Mouse (Mus musculus): ENCODE measurements around the gene Olfr1387. TPM values are rescaled to one million over a fixed set of nuclear protein-coding genes. Genes with fewer than 3 reads are reported as not detected.
A peak's percentile ranks its signal among the peaks of the same experiment; 100 is the strongest.
"Not testable (repeated sequence)": the region's sequence is repeated elsewhere in the genome, so short reads cannot be mapped to it uniquely, and the experiment has no call there.

Gene Olfr1387
- not detected in 2 replicates for total RNA-seq (2014; rRNA removed)
- not detected in 2 replicates for polyA plus RNA-seq (2015; fragmentation: Nextera tagmentation; extraction: Ambion mirVana)

GRCm38 (mm10) chr11:49455043-49455442, at the start of gene Olfr1387:
Gene Olfr1387, plus strand, starts transcription at chr11:49455343.
- ATAC-seq (no peak), DNase-seq (ENCODE audit: low spot score) (no peak)
- H3K4me1 ChIP-seq (ENCODE audit: insufficient read depth, low read length): no peaks in the 10 kb centered on the region
- no peak within 1 kb of the TSS for H3K4me2 ChIP-seq (ENCODE audit: low read depth, low read length)
- H3K4me3 ChIP-seq (ENCODE audit: low read length): no peak within 1 kb of the TSS
- no peak within 1 kb of the TSS for H3K9ac ChIP-seq (replicated peaks; ENCODE audit: low read length)
- H3K9me3 ChIP-seq (ENCODE audit: low read length): no peaks in the 10 kb centered on the region
- WGBS: 68% methylated on average over 1 of the region's 1 CpGs
- H3K36me3 ChIP-seq (ENCODE audit: insufficient read depth, low read length): no peaks in the 10 kb centered on the region
- TF ChIP-seq CTCF (IDR thresholded peaks at IDR 0.05; ENCODE audit: low read depth): no peak
- no peaks in the 10 kb centered on the region for H3K27me3 ChIP-seq (ENCODE audit: insufficient read depth, low read length)
- no peak within 1 kb of the TSS for H3K27ac ChIP-seq

GRCm38 (mm10) chr11:49406784-49407183, 48.4 kb upstream of the Olfr1387 start:
- ATAC-seq: no peak
- H3K9ac ChIP-seq (replicated peaks; ENCODE audit: low read length): no peak overlapping the region
- no peaks in the 10 kb centered on the region for H3K9me3 ChIP-seq (ENCODE audit: low read length)
- no peaks in the 10 kb centered on the region for H3K4me1 ChIP-seq (ENCODE audit: insufficient read depth, low read length)
- no peak for TF ChIP-seq CTCF (IDR thresholded peaks at IDR 0.05; ENCODE audit: low read depth)
- H3K27me3 ChIP-seq (ENCODE audit: insufficient read depth, low read length): no peaks in the 10 kb centered on the region
- no peaks in the 10 kb centered on the region for H3K36me3 ChIP-seq (ENCODE audit: insufficient read depth, low read length)
- 78% methylated on average over 3 of the region's 3 CpGs for WGBS
- DNase-seq (ENCODE audit: low spot score): no peak
- H3K27ac ChIP-seq: no peak overlapping the region
- H3K4me3 ChIP-seq (ENCODE audit: low read length): no peak overlapping the region
- H3K4me2 ChIP-seq (ENCODE audit: low read depth, low read length): no peak overlapping the region

- Histone ChIP-seq H3K4me1 (ENCODE audit: insufficient read depth, low read length) (no peaks in the 10 kb centered on the region), H3K9me3 (ENCODE audit: low read length) (no peaks in the 10 kb centered on the region), H3K4me2 (ENCODE audit: low read depth, low read length) (no peak overlapping the region), H3K4me3 (ENCODE audit: low read length) (no peak overlapping the region), H3K27ac (no peak overlapping the region), H3K27me3 (ENCODE audit: insufficient read depth, low read length) (no peaks in the 10 kb centered on the region), H3K36me3 (ENCODE audit: insufficient read depth, low read length) (no peaks in the 10 kb centered on the region), H3K9ac (replicated peaks; ENCODE audit: low read length) (no peak overlapping the region)
- WGBS: 38% methylated on average over 1 of the region's 1 CpGs
- ATAC-seq (no peak), DNase-seq (ENCODE audit: low spot score) (peak; percentile 54)
- TF ChIP-seq CTCF (IDR thresholded peaks at IDR 0.05; ENCODE audit: low read depth): peak; percentile 31; the same call in 1 of the 2 replicates
Observed at GRCm38 (mm10) chr11:49410540-49410939, 44.6 kb upstream of the Olfr1387 start.

GRCm38 (mm10) chr11:49422767-49423166, 32.4 kb upstream of the Olfr1387 start, which contains the start of gene Olfr1389:
Gene Olfr1389, plus strand, starts transcription at chr11:49423067.
- Histone ChIP-seq H3K4me1 (ENCODE audit: insufficient read depth, low read length) (no peaks in the 10 kb centered on the region), H3K4me2 (ENCODE audit: low read depth, low read length) (no peak within 1 kb of the TSS), H3K9me3 (ENCODE audit: low read length) (no peaks in the 10 kb centered on the region), H3K4me3 (ENCODE audit: low read length) (no peak within 1 kb of the TSS), H3K27ac (no peak within 1 kb of the TSS), H3K36me3 (ENCODE audit: insufficient read depth, low read length) (no peaks in the 10 kb centered on the region), H3K27me3 (ENCODE audit: insufficient read depth, low read length) (no peaks in the 10 kb centered on the region), H3K9ac (replicated peaks; ENCODE audit: low read length) (no peak within 1 kb of the TSS)
- TF ChIP-seq CTCF (IDR thresholded peaks at IDR 0.05; ENCODE audit: low read depth): no peak
- ATAC-seq (no peak), DNase-seq (ENCODE audit: low spot score) (no peak)
- 98% methylated on average over 2 of the region's 2 CpGs for WGBS

GRCm38 (mm10) chr11:49425257-49425927, 29.8 kb upstream of the Olfr1387 start:
- H3K27ac ChIP-seq: no peak overlapping the region
- H3K9ac ChIP-seq (replicated peaks; ENCODE audit: low read length): no peak overlapping the region
- DNase-seq (ENCODE audit: low spot score) (no peak), ATAC-seq (no peak)
- no peaks in the 10 kb centered on the region for H3K27me3 ChIP-seq (ENCODE audit: insufficient read depth, low read length)
- WGBS: 80% methylated on average over 1 of the region's 1 CpGs
- H3K4me3 ChIP-seq (ENCODE audit: low read length): no peak overlapping the region
- no peaks in the 10 kb centered on the region for H3K9me3 ChIP-seq (ENCODE audit: low read length)
- no peak overlapping the region for H3K4me2 ChIP-seq (ENCODE audit: low read depth, low read length)
- H3K36me3 ChIP-seq (ENCODE audit: insufficient read depth, low read length): no peaks in the 10 kb centered on the region
- no peak for TF ChIP-seq CTCF (IDR thresholded peaks at IDR 0.05; ENCODE audit: low read depth)
- no peaks in the 10 kb centered on the region for H3K4me1 ChIP-seq (ENCODE audit: insufficient read depth, low read length)

GRCm38 (mm10) chr11:49429641-49430040, 25.5 kb upstream of the Olfr1387 start:
- ATAC-seq (no peak), DNase-seq (ENCODE audit: low spot score) (peak; percentile 54)
- 70% methylated on average over 2 of the region's 2 CpGs for WGBS
- TF ChIP-seq CTCF (IDR thresholded peaks at IDR 0.05; ENCODE audit: low read depth): no peak
- Histone ChIP-seq H3K27me3 (ENCODE audit: insufficient read depth, low read length) (no peaks in the 10 kb centered on the region), H3K27ac (no peak overlapping the region), H3K4me2 (ENCODE audit: low read depth, low read length) (no peak overlapping the region), H3K4me1 (ENCODE audit: insufficient read depth, low read length) (no peaks in the 10 kb centered on the region), H3K9ac (replicated peaks; ENCODE audit: low read length) (no peak overlapping the region), H3K36me3 (ENCODE audit: insufficient read depth, low read length) (no peaks in the 10 kb centered on the region), H3K9me3 (ENCODE audit: low read length) (no peaks in the 10 kb centered on the region), H3K4me3 (ENCODE audit: low read length) (no peak overlapping the region)

GRCm38 (mm10) chr11:49436411-49436810, 18.7 kb upstream of the Olfr1387 start, which contains the start of gene Olfr1388:
Gene Olfr1388, plus strand, starts transcription at chr11:49436624.
- Histone ChIP-seq H3K9ac (replicated peaks; ENCODE audit: low read length) (no peak within 1 kb of the TSS), H3K9me3 (ENCODE audit: low read length) (no peaks in the 10 kb centered on the region), H3K27me3 (ENCODE audit: insufficient read depth, low read length) (no peaks in the 10 kb centered on the region), H3K4me2 (ENCODE audit: low read depth, low read length) (no peak within 1 kb of the TSS), H3K27ac (no peak within 1 kb of the TSS), H3K4me3 (ENCODE audit: low read length) (no peak within 1 kb of the TSS), H3K36me3 (ENCODE audit: insufficient read depth, low read length) (no peaks in the 10 kb centered on the region), H3K4me1 (ENCODE audit: insufficient read depth, low read length) (no peaks in the 10 kb centered on the region)
- no peak for ATAC-seq
- WGBS: 45% methylated on average over 3 of the region's 3 CpGs
- TF ChIP-seq CTCF (IDR thresholded peaks at IDR 0.05; ENCODE audit: low read depth): no peak
- DNase-seq (ENCODE audit: low spot score): no peak

GRCm38 (mm10) chr11:49464746-49465145, 9.6 kb downstream of the Olfr1387 start, which contains the start of gene Olfr1386:
Gene Olfr1386, plus strand, starts transcription at chr11:49465046.
- not testable (repeated sequence) for ATAC-seq; H3K4me1 ChIP-seq (ENCODE audit: insufficient read depth, low read length); H3K9ac ChIP-seq (replicated peaks; ENCODE audit: low read length); H3K4me3 ChIP-seq (ENCODE audit: low read length); H3K9me3 ChIP-seq (ENCODE audit: low read length); H3K36me3 ChIP-seq (ENCODE audit: insufficient read depth, low read length); H3K27me3 ChIP-seq (ENCODE audit: insufficient read depth, low read length); H3K27ac ChIP-seq; DNase-seq (ENCODE audit: low spot score); H3K4me2 ChIP-seq (ENCODE audit: low read depth, low read length)
- WGBS: 76% methylated on average over 2 of the region's 3 CpGs

All from hindbrain, postnatal 0 days (tissue).